Mouse (Mus musculus) megakaryocyte, embryonic 14.5 days (primary cell): Measurements from ENCODE around the gene Trim17. TPM values are rescaled to one million over a fixed set of nuclear protein-coding genes. Genes with fewer than 3 reads are reported as not detected.

ENCODE experiments used
- H3K27me3 ChIP-seq: replicated peaks from 2 replicates; pipeline ENCODE3; 2012; ENCODE audit warnings: inconsistent platforms
- H3K36me3 ChIP-seq: replicated peaks from 2 replicates; pipeline ENCODE3; 2012; ENCODE audit warnings: low read length, inconsistent platforms, mixed read lengths
- H3K4me1 ChIP-seq: 2 replicates; pipeline ENCODE4 v1.6.1; 2012; ENCODE audit warnings: inconsistent platforms
- H3K4me3 ChIP-seq: replicated peaks from 2 replicates; pipeline ENCODE3; 2012; ENCODE audit warnings: moderate library complexity, mild to moderate bottlenecking, inconsistent platforms
- H3K9me3 ChIP-seq: 2 replicates; pipeline ENCODE4 v1.6.1; 2012; ENCODE audit warnings: inconsistent platforms
- FLI1 ChIP-seq: IDR thresholded peaks from 2 replicates; pipeline ENCODE4 v1.6.1; 2012; ENCODE audit warnings: low read length, inconsistent platforms, mixed read lengths
- GATA1 ChIP-seq: IDR thresholded peaks from 3 replicates; pipeline ENCODE4 v1.6.1; 2012; ENCODE audit warnings: mixed read lengths, low read length, inconsistent platforms, borderline replicate concordance
- polyA plus RNA-seq: library from polyadenylated mRNA; stranded (reverse); fragments of >175 nt; gene quantifications from 2 replicates; pipeline ENCODE4 v1.2.3, GENCODE M21; 2012; ENCODE audit warnings: low replicate concordance; ENCODE audit not compliant: insufficient read depth

The Trim17 gene
- polyA plus RNA-seq, 1 experiment: 13.8 TPM

DNA sequence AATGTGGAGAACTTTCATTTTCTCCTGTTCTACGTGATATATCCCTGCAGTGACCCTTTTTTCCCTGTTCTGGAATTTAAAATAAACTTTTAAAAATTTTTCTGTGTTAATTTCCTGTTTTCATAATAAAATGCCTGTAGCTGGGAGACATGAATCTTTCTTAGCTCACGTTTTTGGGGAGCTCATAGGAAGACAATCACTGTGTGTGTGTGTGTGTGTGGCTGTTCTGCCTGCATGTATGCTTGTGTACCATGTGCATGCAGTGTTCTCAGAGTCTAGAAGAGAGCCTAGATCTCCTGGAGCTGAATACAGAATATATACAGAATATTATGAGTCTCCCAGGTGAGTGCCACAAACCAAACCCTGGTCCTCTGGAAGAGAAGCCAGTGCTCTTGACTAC lies 27.4 kb upstream of the Trim17 start:
- peaks cover 14% of the 10 kb centered on the region for H3K36me3 ChIP-seq
- H3K4me1 ChIP-seq: peaks cover 48% of the 10 kb centered on the region
- H3K9me3 ChIP-seq: no peaks in the 10 kb centered on the region
- TF ChIP-seq GATA1: no peak
- H3K27me3 ChIP-seq: peaks cover 25% of the 10 kb centered on the region
- no peak overlapping the region for H3K4me3 ChIP-seq

DNA sequence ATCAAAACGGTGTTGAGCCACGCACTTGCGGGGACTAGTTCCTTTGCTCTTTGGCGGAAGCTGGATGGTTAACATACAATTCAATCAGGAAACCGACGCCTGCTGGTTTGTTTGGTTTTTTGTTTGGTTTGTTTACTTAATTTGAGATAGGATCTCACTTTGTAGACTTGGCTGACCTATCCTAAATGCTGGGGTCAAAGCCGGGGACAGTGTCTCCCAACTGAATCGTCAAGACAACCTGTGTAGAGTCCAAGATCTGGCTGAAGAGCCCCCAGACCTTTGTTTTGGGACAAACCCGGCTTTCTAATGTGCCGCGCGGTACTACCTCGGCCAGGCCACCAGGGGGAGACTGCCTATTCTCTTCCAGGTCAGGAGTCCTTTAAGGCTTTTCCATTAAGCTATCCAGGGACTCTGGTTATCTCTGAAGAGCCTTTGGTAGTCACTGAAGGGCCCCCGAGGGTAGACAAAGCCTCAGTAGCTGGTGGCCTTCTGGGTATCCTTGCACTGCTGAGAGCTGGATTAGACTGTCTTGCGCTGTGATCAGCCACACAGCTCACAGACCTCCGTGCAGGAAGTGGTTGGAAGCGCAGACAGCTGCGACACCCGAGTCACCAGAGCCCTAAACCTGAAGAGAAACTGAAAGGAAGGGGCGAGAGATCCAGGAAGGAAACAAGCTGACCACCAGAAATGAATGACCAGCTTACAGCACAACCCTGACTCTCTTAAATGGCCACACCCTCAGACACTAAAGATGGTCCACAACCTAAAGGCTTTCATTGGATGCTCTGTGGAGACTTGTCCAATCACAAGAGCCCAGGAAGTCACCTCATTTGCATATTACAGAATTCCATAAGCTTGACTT lies 26.5 kb upstream of the Trim17 start:
- Histone ChIP-seq H3K36me3 (peaks cover 24% of the 10 kb centered on the region), H3K9me3 (no peaks in the 10 kb centered on the region), H3K4me1 (peaks cover 53% of the 10 kb centered on the region), H3K4me3 (peak overlapping the region; percentile 94), H3K27me3 (peaks cover 20% of the 10 kb centered on the region)
- TF ChIP-seq FLI1: no peak
- no peak for TF ChIP-seq GATA1

DNA sequence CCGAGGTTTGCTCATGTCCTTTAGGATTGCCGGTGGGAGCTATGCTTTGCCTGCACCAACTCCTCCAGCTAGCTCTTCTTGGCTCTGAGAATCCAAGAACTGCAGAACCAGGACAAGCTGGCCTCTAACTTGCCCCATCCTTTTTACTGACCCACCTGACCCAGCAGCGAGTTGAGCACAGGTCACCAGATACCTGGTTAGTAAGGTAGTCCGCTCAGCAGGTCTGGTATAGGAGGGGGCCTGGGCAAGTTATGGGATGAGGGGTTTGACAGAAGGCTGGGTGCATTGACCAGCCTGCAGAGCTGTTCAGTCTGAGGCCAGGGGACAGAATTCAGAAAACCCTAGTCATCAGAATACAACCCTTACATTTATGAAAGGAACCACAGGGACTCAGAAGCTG lies 25.4 kb upstream of the Trim17 start:
- Histone ChIP-seq H3K4me3 (no peak overlapping the region), H3K9me3 (no peaks in the 10 kb centered on the region), H3K27me3 (peaks cover 9% of the 10 kb centered on the region), H3K36me3 (peaks cover 34% of the 10 kb centered on the region), H3K4me1 (peaks cover 53% of the 10 kb centered on the region)
- TF ChIP-seq FLI1: no peak
- no peak for TF ChIP-seq GATA1

DNA sequence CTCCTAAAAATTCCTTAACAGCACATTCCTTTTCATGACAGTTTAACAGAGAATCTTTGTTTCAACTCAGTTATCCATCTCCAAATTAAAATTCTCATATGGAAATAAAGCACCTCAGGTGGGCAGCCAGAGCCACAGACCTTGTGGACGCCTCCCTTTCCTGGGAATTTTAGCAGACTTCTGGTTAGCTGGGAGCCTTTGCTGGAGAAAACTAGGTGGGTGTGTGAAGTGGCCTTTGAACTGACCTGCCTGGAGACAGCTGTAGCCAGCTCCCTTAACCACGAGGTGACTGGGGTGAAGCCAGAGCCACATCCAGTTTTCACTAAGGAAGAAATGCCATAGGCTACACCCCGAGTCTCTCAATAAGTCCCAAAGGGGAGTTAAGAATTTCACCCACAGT lies 24.8 kb upstream of the Trim17 start:
- Histone ChIP-seq H3K4me1 (peaks cover 53% of the 10 kb centered on the region), H3K36me3 (peaks cover 40% of the 10 kb centered on the region), H3K4me3 (no peak overlapping the region), H3K27me3 (peaks cover 8% of the 10 kb centered on the region), H3K9me3 (no peaks in the 10 kb centered on the region)
- TF ChIP-seq FLI1 (no peak), GATA1 (no peak)

DNA sequence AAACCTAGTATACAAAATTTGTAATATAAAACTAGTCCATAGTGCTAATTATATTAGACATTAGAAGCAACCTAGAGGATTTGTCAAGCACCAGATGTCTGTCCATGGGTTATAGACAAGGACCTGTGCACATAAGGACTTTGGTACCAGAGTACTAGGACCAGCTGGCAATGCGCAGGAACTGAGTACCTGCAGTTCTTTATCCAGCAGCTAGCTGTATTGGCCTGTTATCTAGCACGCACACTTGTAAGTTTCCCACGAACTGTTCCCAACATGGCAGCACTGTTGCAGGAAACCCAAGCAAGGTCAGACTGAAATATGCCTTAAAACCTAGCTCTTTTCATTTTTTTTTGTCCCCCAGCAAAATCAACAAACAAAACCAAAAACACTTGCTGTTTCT lies 24.2 kb upstream of the Trim17 start:
- H3K4me1 ChIP-seq: peaks cover 53% of the 10 kb centered on the region
- H3K9me3 ChIP-seq: no peaks in the 10 kb centered on the region
- TF ChIP-seq FLI1 (no peak), GATA1 (no peak)
- H3K27me3 ChIP-seq: peaks cover 5% of the 10 kb centered on the region
- H3K4me3 ChIP-seq: no peak overlapping the region
- H3K36me3 ChIP-seq: peaks cover 44% of the 10 kb centered on the region

DNA sequence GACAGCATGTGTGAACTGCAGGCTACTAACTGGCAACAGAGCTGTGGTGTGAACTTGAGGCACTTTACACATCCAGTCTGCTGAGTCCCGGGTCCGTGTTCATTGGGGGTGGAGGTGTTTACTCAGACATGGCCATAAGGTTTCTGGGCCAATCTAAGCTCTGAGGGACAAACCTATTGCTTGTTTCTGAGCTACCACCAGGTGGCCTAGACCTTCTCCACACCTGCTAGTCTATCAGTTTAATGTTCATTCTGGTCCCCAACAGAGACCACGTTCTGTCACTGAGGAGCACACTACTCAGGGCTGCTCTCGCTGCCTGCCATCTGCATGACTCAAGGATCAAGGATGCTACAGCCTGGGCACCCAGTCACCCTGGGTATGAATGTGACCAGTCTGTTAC lies 22.9 kb upstream of the Trim17 start:
- no peak for TF ChIP-seq GATA1
- no peak for TF ChIP-seq FLI1
- peaks cover 61% of the 10 kb centered on the region for H3K4me1 ChIP-seq
- H3K27me3 ChIP-seq: no peaks in the 10 kb centered on the region
- no peaks in the 10 kb centered on the region for H3K9me3 ChIP-seq
- no peak overlapping the region for H3K4me3 ChIP-seq
- peaks cover 55% of the 10 kb centered on the region for H3K36me3 ChIP-seq

DNA sequence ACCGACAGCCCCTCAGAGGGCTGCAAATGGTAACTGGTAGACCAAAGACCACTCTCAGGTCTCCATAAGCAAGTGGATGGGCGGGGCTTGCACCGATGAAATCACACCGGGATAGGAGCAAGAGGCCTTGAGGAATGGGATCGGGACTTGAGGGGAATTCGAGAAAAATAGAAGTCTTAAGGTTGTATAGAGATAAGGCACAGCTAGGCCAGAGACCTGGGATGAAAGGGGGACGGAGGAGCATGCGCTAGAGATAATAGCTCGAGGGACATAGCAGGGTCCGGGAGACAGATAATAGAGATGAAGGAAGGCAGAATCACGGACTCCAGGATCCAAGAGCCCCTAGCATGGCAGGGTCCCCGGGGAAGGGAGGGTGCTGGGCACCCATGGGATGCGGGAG lies 16.6 kb upstream of the Trim17 start:
- Histone ChIP-seq H3K4me3 (peak overlapping the region; percentile 99), H3K4me1 (peaks cover 39% of the 10 kb centered on the region), H3K27me3 (peaks cover 6% of the 10 kb centered on the region), H3K36me3 (peaks cover 40% of the 10 kb centered on the region), H3K9me3 (peaks cover 4% of the 10 kb centered on the region; the same call in 1 of the 2 replicates)
- TF ChIP-seq FLI1 (no peak), GATA1 (no peak)

DNA sequence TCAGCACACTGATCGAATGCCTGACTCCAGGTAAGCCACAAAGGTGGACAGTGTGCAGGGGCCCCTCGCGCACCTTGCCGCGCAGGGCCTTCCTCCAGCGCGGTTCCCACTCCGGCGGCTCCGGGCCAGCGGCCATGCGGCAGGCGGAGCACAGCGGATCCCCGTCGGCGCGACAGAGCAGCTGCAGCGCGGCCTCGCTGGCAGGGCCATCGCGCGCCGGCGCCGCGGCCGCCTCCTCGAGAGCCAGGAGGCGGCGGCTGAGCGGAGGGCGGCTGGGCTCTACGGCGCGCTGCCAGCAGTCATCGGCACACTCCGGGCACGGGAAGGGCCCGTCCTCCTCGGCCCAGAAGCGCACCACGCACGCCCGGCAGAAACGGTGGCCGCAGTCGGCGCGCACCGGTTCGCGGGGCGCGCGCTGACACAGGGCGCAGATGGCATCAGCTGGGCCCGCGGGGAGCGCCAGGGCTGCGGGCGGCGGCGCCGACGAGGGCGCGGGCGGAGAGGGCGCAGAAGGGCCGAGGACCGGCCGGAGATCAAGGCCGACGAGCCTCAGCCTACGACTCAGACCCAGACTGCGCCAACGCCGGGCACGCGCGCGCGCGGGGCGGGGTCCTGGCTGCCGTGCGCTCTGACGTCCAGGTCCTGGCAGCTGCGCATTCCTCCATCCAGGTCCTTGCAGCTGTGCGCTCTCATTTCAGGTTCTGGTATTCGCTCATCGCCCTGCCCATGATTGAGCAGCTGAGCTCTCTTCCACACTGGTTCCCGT lies 16.0 kb upstream of the Trim17 start, which contains the start of gene Rnf187:
Rnf187 (minus strand) TSS at position 595 of the 766 bp plus-strand sequence.
- H3K9me3 ChIP-seq: peaks cover 4% of the 10 kb centered on the region; the same call in 1 of the 2 replicates
- TF ChIP-seq GATA1 (no peak), FLI1 (no peak)
- peaks cover 39% of the 10 kb centered on the region for H3K4me1 ChIP-seq
- peaks cover 9% of the 10 kb centered on the region for H3K27me3 ChIP-seq
- H3K36me3 ChIP-seq: peaks cover 34% of the 10 kb centered on the region
- H3K4me3 ChIP-seq: peak within 1 kb of the TSS; percentile 99

DNA sequence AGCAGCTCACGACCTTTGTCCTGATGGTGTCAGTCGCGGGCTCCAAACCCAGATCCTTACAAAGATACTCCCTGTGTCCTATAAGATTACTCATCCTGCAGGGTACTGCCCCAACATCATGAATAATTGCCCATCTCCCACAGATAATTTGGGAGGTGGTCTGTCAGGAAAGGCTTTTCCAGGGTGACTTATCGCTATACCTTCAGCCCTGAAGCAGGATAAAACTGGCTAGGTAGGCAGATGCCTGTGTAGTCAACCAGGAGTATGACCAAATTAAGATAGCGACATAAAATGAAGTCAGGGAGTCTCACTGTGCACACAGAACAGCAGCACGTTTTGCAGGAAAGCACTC lies 15.4 kb upstream of the Trim17 start:
- Histone ChIP-seq H3K4me1 (peaks cover 42% of the 10 kb centered on the region), H3K4me3 (peak overlapping the region; percentile 99), H3K27me3 (peaks cover 13% of the 10 kb centered on the region), H3K9me3 (peaks cover 4% of the 10 kb centered on the region; the same call in 1 of the 2 replicates), H3K36me3 (peaks cover 29% of the 10 kb centered on the region)
- TF ChIP-seq FLI1: no peak
- TF ChIP-seq GATA1: no peak

DNA sequence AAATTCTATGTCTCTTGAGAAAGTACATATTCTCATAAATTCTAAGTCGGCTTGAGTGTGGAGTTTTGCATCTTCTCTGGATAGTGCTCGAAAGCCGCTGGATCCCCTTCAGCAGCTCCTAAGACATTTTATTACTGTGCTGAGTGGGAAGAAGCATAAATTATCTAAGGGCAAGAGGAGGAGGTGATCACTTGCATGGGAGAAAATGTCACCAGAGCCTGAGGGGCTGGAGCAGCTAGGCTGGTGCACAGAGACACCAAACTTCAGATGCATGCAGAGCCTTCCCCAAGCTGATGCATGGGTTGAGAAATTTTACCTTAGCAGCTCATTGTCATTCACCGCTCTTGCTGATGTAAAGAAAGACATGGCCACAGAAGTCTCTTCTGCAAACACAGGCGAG lies 10.3 kb upstream of the Trim17 start:
- H3K4me3 ChIP-seq: no peak overlapping the region
- peaks cover 4% of the 10 kb centered on the region; the same call in 1 of the 2 replicates for H3K9me3 ChIP-seq
- TF ChIP-seq FLI1: no peak
- TF ChIP-seq GATA1: no peak
- peaks cover 52% of the 10 kb centered on the region for H3K27me3 ChIP-seq
- H3K36me3 ChIP-seq: no peaks in the 10 kb centered on the region
- peaks cover 29% of the 10 kb centered on the region for H3K4me1 ChIP-seq
